Mouse (Mus musculus): Measurements from ENCODE around the gene P2ry14. TPM values are rescaled to one million over a fixed set of nuclear protein-coding genes. Genes with fewer than 3 reads are reported as not detected.

The P2ry14 gene
- total RNA-seq, 2 experiments from 2014 or later, result 6.2 to 7.0 TPM

Other genes with a start within 250 kb of the P2ry14 start
- 0.20 and 0.25 TPM in 2 replicates for gene Med12l, start 147.8 kb downstream of the P2ry14 start, total RNA-seq (2015)
- 0.29 and 0.45 TPM in 2 replicates for gene Med12l, start 147.8 kb downstream of the P2ry14 start, total RNA-seq (2017)
- 6.7 and 7.6 TPM in 2 replicates for gene Gpr171, start 51.8 kb downstream of the P2ry14 start, total RNA-seq (2015)
- gene Gpr171, start 51.8 kb downstream of the P2ry14 start, total RNA-seq (2017), result 8.3 and 9.0 TPM in 2 replicates
- gene Gpr87, start 41.5 kb upstream of the P2ry14 start, total RNA-seq (2015), result not detected in 2 replicates
- not detected in 2 replicates for gene Gpr87, start 41.5 kb upstream of the P2ry14 start, total RNA-seq (2017)
- gene P2ry13, start 57.3 kb upstream of the P2ry14 start, total RNA-seq (2015), result 4.9 and 6.5 TPM in 2 replicates
- 4.3 and 4.6 TPM in 2 replicates for gene P2ry13, start 57.3 kb upstream of the P2ry14 start, total RNA-seq (2017)
- gene P2ry12, start 109.3 kb upstream of the P2ry14 start, total RNA-seq (2015), result 3.5 and 5.0 TPM in 2 replicates
- gene P2ry12, start 109.3 kb upstream of the P2ry14 start, total RNA-seq (2017), result 2.6 and 4.2 TPM in 2 replicates
- gene Igsf10, start 190.8 kb upstream of the P2ry14 start, total RNA-seq (2015), result 0.22 and 0.36 TPM in 2 replicates
- not detected in 2 replicates for gene Igsf10, start 190.8 kb upstream of the P2ry14 start, total RNA-seq (2017)